Mouse (Mus musculus): ENCODE measurements around the gene Arhgap17. TPM values are rescaled to one million over a fixed set of nuclear protein-coding genes. Genes with fewer than 3 reads are reported as not detected.

Arhgap17 gene
- 10 to 100 TPM; 27.5 to 34.3 TPM for total RNA-seq (2021)

GRCm38 (mm10) chr7:123369759-123370481 is at the start of gene Arhgap17, which contains the start of gene Lcmt1:
Arhgap17 (minus strand) TSS chr7:123369915.
Lcmt1 (plus strand) TSS chr7:123369784.
- DNase-seq = peak; percentile 94 to 95

GRCm38 (mm10) chr7:123417661-123418060 is 47.9 kb upstream of the Arhgap17 start:
- DNase-seq = no peak

GRCm38 (mm10) chr7:123416803-123417202 is 47.1 kb upstream of the Arhgap17 start:
- DNase-seq = no peak

- peak; percentile 45 to 49 for DNase-seq
Observed at GRCm38 (mm10) chr7:123412143-123412542, 42.4 kb upstream of the Arhgap17 start.

DNA sequence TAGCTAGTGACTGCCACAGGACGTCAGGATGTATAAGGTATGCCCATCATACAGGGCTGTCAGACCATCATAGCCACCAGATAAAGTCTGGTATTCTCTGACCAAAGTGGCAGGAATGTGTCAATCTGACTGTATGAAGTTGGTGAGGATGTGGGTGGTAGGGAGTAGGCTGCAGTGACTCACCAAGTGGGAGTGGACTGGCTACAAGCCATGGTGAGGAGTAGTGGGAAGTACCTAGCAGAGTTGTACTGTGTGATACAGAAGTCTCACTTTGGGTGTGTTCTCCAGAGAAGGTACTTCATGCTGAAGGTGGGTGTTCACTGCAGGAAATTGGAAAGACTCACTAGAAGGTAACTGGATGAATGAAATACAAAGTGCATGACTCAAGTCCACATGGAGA is 41.4 kb upstream of the Arhgap17 start:
- peak; percentile 48 to 56 for DNase-seq

DNA sequence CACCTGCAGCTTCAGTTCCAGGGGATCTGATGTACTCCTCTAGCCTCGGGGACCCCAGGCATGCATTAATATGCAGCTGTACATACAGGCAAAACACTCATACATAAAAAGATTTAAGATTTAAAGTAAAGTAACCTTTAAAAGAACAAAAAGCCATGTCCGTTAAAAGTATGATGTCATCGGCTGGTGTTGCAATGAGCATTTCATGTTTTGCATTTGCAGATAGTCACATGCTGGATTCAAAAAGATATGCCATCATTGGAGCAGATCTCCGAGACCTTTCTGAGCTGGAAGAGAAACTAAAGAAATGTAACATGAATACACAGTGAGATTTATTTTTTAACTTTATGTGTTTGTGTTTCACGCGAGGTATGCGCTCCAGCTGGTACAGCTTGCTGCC is 40.8 kb upstream of the Arhgap17 start:
- no peak for DNase-seq

DNA sequence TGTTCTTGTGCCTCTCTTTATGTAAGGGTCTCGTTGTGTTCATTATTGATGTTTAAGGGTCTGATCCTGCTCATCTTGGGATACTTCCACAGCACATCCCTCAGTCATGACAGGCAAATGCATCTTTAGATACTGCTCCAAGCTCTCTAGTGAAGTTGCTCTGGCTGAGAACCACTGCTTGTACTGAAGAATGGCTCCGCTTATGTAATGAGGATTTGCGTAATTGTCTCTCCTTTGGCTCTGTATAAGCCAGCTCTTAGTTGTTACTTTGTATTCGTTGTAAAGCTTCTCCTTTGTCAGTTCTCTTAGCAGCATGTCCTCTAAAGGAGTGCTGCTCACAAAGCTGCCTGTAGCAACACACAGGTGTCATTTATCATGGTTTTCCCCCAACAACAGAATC is 37.3 kb upstream of the Arhgap17 start:
- no peak for DNase-seq

DNA sequence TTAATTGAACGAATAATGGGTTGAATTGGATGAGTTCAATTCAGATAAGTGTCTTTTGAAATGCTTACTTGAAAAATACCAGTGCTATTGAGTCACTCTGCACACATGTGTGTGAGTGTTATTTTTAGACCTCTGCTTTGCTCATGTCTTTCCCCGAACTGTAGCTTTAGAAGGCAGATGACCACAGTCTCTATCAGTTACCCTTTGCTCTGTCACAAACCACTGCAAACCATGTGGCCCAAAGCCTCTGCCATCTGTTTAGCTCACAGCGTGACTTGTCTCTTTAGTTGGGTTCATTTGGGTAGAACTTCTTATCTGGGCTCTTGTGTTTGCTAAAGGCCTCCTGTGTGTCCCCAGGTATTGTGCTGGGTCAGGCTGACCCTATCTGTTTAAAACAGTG is 35.9 kb upstream of the Arhgap17 start:
- DNase-seq = no peak

GRCm38 (mm10) chr7:123404198-123404597 is 34.5 kb upstream of the Arhgap17 start:
- DNase-seq = peak in 1 of 2 experiments; percentile 23

GRCm38 (mm10) chr7:123401121-123401520 is 31.4 kb upstream of the Arhgap17 start:
- no peak for DNase-seq

- DNase-seq = no peak
Observed at GRCm38 (mm10) chr7:123399286-123399685, 29.6 kb upstream of the Arhgap17 start.

GRCm38 (mm10) chr7:123398828-123399227 is 29.1 kb upstream of the Arhgap17 start:
- peak in 1 of 2 experiments; percentile 38 for DNase-seq

DNA sequence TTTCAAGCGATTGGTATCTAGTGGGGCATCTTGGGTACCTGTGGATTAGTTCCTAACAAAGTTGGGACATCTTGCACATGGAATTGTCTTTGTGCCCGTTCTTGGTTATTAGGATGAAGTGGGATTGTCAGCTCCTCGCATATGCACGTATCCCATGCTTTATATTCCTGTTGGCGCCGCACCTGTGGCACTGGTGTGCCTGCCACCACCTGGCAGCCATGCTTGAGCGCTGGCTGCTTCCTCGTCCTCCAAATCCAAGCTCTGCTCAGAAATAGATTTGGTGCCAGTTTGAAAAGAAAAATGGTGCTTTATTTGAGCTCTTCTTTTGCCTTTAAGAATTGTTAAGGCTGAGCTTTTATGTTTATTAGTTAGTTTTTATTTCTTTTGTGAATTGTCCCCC is 28.2 kb upstream of the Arhgap17 start:
- DNase-seq = no peak

GRCm38 (mm10) chr7:123397369-123397768 is 27.7 kb upstream of the Arhgap17 start:
- DNase-seq = no peak

DNA sequence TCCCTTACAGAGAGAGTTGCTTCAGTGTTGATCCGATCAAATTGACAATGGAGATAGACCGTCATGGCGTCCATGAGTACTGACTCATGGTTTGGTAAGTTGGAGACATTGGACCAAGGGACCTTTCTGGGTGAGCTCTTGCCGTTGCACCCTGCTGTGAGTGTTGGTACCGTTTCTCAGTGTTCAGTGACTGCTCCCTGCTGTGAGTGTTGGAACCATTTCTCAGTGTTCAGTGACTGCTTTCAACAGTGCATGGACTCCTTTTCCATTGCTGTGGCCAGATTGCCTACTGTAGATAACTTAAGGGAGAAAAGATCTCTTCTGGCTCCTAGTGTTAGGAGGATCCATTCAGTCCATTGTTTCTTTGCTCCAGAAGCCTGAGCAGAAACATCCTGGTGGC is 27.2 kb upstream of the Arhgap17 start:
- DNase-seq = no peak

GRCm38 (mm10) chr7:123394271-123394670 is 24.6 kb upstream of the Arhgap17 start:
- DNase-seq = no peak

DNA sequence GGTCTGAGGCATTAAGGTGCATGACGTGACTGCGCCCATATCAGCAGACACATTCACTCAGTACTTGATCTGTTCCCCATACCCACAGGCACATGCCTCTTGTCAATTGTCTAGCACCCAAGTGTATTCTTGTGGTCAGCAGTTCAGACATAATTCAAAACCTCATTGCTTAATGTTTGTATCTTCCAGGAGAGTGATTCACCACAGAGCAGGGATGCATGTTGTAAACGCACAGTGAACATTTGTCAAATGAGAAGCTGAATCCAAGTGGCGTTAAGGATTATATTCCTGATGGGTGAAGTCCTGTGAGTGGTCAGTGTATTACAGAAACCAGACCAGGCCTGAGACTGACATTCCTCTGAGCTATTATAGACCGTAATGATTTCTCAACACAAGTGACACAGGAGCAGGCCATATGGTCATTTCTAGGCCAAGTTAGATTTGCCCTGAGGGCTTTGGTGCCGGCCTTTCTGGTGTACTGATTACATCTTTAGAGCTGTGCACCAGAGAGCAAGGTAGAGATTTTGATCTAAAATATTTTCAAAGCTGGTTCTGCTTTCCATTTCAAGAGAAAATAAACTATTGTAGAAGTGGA is 20.1 kb upstream of the Arhgap17 start:
- no peak for DNase-seq

DNA sequence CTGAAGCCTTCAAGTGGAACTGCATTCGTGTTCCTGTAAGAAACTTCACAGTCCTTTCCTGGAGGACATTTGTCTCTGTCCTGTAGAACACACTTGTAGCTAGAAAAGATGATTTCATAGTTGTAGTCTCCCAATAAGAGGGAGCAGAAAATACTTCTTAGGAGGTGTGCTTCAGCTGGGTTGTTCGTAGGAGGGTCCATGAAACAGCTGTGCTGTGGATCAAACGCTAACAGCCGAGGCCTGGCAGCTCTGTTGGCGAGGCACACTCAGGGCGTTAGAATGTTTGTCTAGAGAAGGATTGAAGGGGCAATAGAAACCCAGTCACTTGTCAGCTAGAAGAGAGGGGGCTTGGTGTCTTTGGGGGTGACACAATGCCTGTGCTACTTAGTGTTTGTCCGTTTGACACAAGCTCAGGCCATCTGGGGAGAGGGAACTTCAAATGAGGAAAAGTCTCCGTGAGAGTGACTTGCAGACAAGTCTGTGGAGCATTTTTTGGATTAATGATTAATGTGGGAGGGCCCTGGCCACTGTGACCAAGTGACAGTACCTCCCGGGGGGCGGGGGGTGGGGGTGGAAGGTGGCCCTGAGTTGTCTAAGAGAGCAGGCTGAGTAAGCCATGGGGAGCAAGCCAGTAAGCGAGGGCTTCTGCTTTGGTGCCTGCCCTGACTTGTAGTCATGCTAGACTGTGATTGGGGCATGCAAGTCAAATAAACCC is 16.1 kb upstream of the Arhgap17 start:
- no peak for DNase-seq

- DNase-seq = peak; percentile 93 to 95
Observed at GRCm38 (mm10) chr7:123377443-123378400, 8.0 kb upstream of the Arhgap17 start.

GRCm38 (mm10) chr7:123371501-123371900 is 1.8 kb upstream of the Arhgap17 start:
- DNase-seq = no peak

- DNase-seq = no peak
Observed at GRCm38 (mm10) chr7:123370700-123371099, 985 bp upstream of the Arhgap17 start.

All from layer of hippocampus, postnatal 36 days (tissue).